Mouse (Mus musculus): ENCODE results near the gene Tbc1d7. TPM values are rescaled to one million over a fixed set of nuclear protein-coding genes. Genes with fewer than 3 reads are reported as not detected.

Gene Tbc1d7
- 42.2 and 42.5 TPM in 2 replicates for polyA plus RNA-seq (2012; rRNA removed)

GRCm38 (mm10) chr13:43171020-43171710 lies at the start of gene Tbc1d7:
TSS of gene Tbc1d7 (minus strand) at chr13:43171501.

Other genes starting within 250 kb of the Tbc1d7 start
- 9.0 and 9.1 TPM in 2 replicates for gene Gfod1, start 132.7 kb upstream of the Tbc1d7 start, polyA plus RNA-seq (2012; rRNA removed)
- gene Sirt5, start 194.0 kb upstream of the Tbc1d7 start, polyA plus RNA-seq (2012; rRNA removed) = 26.7 and 27.6 TPM in 2 replicates
- 128 and 147 TPM in 2 replicates for gene Nol7, start 226.9 kb upstream of the Tbc1d7 start, polyA plus RNA-seq (2012; rRNA removed)

Data from central nervous system, embryonic 18 days (tissue).